Mouse (Mus musculus) thymus, adult 2 months (tissue): ENCODE data around the gene Gng13. TPM values are rescaled to one million over a fixed set of nuclear protein-coding genes. Genes with fewer than 3 reads are reported as not detected.

Source experiments
- DNase-seq: peaks from one replicate; pipeline ENCODE4 v3.0.0; 2021
- H3K27ac ChIP-seq: fragments of 200-500 bp; 2 replicates; pipeline ENCODE4 v1.5.1; 2012; ENCODE audit warnings: low read length, control low read depth; ENCODE audit not compliant: control insufficient read depth, insufficient read depth
- H3K27me3 ChIP-seq: fragments of 200-500 bp; 2 replicates; pipeline ENCODE4 v1.6.1; 2012; ENCODE audit warnings: mild to moderate bottlenecking, low read length, moderate library complexity, mixed read lengths; ENCODE audit not compliant: control insufficient read depth, insufficient read depth
- H3K36me3 ChIP-seq: fragments of 200-500 bp; 2 replicates; pipeline ENCODE4 v1.6.1; 2012; ENCODE audit warnings: mild to moderate bottlenecking, low read length, moderate library complexity; ENCODE audit not compliant: control insufficient read depth, insufficient read depth
- H3K4me1 ChIP-seq: fragments of 200-500 bp; replicated peaks from 2 replicates; pipeline ENCODE4 v1.6.1; 2012; ENCODE audit warnings: low read length; ENCODE audit not compliant: control insufficient read depth, insufficient read depth
- H3K4me3 ChIP-seq: fragments of 200-500 bp; 2 replicates; pipeline ENCODE4 v1.5.1; 2012; ENCODE audit warnings: mild to moderate bottlenecking, low read length, control low read depth, moderate library complexity; ENCODE audit not compliant: control insufficient read depth, insufficient read depth
- CTCF ChIP-seq: fragments of 200-500 bp; IDR thresholded peaks from 2 replicates; pipeline ENCODE4 v1.5.1; 2012; ENCODE audit warnings: mild to moderate bottlenecking, control low read depth, low read length, moderate library complexity, borderline replicate concordance; ENCODE audit not compliant: control insufficient read depth, poor library complexity, insufficient read depth; ENCODE audit errors: extremely low read depth
- POLR2A ChIP-seq: fragments of 200-500 bp; IDR thresholded peaks from 2 replicates; pipeline ENCODE4 v1.6.1; 2012; ENCODE audit warnings: mild to moderate bottlenecking, low read length, control low read depth, moderate library complexity; ENCODE audit not compliant: control insufficient read depth, poor library complexity, insufficient read depth; ENCODE audit errors: extremely low read depth
- WGBS: fragments of 180-500 bp; shearing (Covaris S2); methylation state at CpG from one replicate; pipeline ENCODE4 v1.1.7; 2018; 5-methylcytosine and 5-hydroxymethylcytosine counted together
- polyA plus RNA-seq: library from polyadenylated mRNA; depleted of rRNA; stranded (reverse); fragments of >200 nt; gene quantifications from 2 replicates; pipeline ENCODE4 v1.2.3, GENCODE M21; 2012

The Gng13 gene
- polyA plus RNA-seq, 1 experiment = 1.2 TPM

DNA sequence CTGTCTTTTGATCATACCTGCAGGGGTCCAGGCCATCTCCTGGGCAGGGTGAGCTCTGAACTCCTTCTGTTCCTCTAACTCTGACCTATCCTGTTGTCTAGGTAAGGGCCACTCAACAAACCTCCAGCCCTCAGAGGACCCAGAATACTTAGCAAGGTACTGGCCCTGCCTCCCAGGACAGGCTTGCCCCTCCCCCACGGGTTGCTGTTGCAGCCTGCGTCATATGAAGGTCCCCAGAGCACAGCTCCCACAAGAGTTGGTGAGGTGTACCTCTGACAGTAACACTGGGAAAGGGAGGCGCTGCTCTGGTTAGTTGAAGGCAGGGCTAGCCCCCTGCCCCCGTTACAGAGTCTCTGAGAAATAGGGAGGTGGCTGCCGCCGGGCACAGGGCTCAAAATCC is 841 bp upstream of the Gng13 start:
- H3K4me3 ChIP-seq = no peak overlapping the region
- no peak overlapping the region for H3K27ac ChIP-seq
- WGBS = 11% methylated on average over 6 of the region's 6 CpGs
- H3K36me3 ChIP-seq = no peaks in the 10 kb centered on the region
- H3K27me3 ChIP-seq = peaks cover 2% of the 10 kb centered on the region; the same call in 1 of the 2 replicates
- no peaks in the 10 kb centered on the region for H3K4me1 ChIP-seq
- no peak for DNase-seq
- TF ChIP-seq CTCF (no peak), POLR2A (no peak)

DNA sequence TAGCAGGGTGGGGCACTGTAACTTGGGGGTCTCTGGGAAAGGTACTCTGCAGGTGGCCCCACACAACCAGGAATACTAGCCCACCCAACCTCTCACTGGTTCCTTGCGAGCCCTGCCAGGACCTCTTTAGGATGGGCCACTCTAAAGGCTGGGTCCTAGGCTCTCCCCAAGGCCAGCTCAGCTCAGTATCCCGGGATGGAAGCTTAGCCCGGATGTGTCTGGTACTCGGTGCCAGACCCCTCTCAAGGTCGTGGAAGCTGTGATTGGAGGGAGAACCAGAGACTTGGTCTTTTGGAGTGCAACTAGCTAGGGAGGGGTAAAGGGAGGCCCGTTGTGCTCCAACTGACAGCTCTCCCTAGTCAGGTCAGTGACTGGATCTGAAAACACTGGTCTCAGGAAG is 720 bp downstream of the Gng13 start:
- Histone ChIP-seq H3K4me3 (no peak overlapping the region), H3K4me1 (no peaks in the 10 kb centered on the region), H3K27ac (no peak overlapping the region), H3K27me3 (peaks cover 2% of the 10 kb centered on the region; the same call in 1 of the 2 replicates), H3K36me3 (no peaks in the 10 kb centered on the region)
- 24% methylated on average over 6 of the region's 6 CpGs for WGBS
- no peak for TF ChIP-seq POLR2A
- TF ChIP-seq CTCF = no peak
- DNase-seq = no peak

DNA sequence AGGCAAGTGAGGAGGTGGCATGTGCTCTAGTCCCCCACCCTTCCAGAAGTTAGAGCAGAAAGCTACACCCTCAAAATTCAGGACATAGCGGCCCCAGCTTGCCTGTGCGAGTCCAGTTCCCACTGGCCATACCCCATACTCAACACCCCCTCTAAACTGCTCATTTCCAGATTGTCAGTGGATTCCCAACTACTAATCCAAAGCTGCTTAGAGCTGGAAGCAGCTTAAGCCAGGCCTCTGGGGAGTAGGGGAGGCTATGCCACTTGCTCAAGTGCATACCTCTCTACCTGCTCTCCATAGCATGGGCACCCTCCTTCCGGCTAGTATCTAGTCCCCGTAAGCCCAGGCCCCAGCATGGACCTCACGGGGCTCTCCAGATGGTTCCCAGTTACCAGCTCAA is 4.5 kb downstream of the Gng13 start:
- H3K27me3 ChIP-seq = no peaks in the 10 kb centered on the region
- DNase-seq = no peak
- H3K27ac ChIP-seq = no peak overlapping the region
- H3K36me3 ChIP-seq = no peaks in the 10 kb centered on the region
- no peak for TF ChIP-seq CTCF
- peaks cover 3% of the 10 kb centered on the region; the same call in 1 of the 2 replicates for H3K4me1 ChIP-seq
- WGBS = 98% methylated on average over 5 of the region's 5 CpGs
- no peak overlapping the region for H3K4me3 ChIP-seq

DNA sequence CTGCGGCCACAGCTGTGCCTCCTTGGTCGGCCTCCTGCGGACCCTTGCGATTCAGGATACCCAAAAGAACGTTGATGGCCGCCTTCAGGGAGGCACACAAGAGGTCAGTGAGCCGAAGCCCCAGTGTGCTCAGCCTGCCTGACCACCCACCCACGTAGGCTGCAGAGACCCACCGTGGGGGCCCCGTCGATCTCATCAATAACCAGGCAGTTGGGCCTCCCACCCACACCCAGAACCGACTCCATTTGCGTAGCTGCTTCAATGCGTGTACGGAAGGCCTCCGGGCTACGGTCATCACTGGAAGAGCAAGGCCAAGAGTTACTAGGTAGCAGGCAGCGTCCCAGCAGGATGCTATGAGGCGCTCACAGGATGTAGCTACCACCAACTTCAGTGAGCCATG is 6.5 kb downstream of the Gng13 start:
- no peak for TF ChIP-seq POLR2A
- no peak for TF ChIP-seq CTCF
- Histone ChIP-seq H3K4me3 (no peak overlapping the region), H3K27ac (no peak overlapping the region), H3K4me1 (peaks cover 16% of the 10 kb centered on the region), H3K36me3 (no peaks in the 10 kb centered on the region), H3K27me3 (no peaks in the 10 kb centered on the region)
- 98% methylated on average over 19 of the region's 19 CpGs for WGBS
- no peak for DNase-seq

DNA sequence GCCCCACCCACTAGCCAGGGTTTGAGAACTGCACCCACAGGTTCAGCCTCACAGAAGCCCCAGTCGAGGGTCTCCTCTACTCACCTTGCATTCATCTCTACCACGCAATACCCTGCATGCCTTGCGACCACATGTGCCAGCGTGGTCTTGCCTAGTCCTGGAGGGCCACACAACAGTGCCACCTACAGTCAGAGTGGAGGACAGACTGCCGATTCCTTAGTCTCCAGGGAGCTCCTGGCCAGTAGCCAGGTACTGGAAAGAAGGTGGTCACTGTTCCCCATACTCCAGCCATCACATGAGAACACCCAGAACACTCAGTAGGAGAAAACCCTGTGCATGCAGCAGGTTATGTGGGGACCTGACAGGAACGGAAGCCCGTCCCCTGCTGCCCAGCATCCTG is 6.9 kb downstream of the Gng13 start:
- no peak for DNase-seq
- H3K36me3 ChIP-seq = no peaks in the 10 kb centered on the region
- WGBS = 94% methylated on average over 7 of the region's 7 CpGs
- H3K27me3 ChIP-seq = no peaks in the 10 kb centered on the region
- no peak for TF ChIP-seq POLR2A
- no peak for TF ChIP-seq CTCF
- no peak overlapping the region for H3K27ac ChIP-seq
- no peak overlapping the region for H3K4me3 ChIP-seq
- H3K4me1 ChIP-seq = peaks cover 16% of the 10 kb centered on the region

DNA sequence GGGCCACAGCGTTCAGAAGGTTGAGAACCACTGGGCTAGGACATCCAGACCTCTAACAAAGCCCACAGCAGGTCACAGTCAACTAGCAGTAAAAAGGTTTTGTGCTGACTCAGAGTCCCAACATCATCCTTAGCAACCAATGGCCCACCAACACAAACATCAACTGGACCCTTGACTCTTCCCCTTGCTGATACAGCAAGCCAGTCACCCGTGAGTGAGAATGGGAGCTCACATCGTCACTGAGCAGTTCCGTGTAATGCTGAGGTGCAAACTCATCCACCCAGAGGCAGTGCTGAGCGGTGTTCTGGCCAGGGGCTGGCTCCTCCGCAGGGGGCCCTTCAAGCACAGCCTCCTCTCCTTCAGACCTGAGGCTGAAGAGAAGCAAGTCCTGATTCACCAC is 8.3 kb downstream of the Gng13 start:
- H3K27me3 ChIP-seq = no peaks in the 10 kb centered on the region
- TF ChIP-seq CTCF (no peak), POLR2A (no peak)
- H3K27ac ChIP-seq = no peak overlapping the region
- H3K4me1 ChIP-seq = peaks cover 16% of the 10 kb centered on the region
- DNase-seq = no peak
- H3K36me3 ChIP-seq = no peaks in the 10 kb centered on the region
- 92% methylated on average over 6 of the region's 6 CpGs for WGBS
- no peak overlapping the region for H3K4me3 ChIP-seq

DNA sequence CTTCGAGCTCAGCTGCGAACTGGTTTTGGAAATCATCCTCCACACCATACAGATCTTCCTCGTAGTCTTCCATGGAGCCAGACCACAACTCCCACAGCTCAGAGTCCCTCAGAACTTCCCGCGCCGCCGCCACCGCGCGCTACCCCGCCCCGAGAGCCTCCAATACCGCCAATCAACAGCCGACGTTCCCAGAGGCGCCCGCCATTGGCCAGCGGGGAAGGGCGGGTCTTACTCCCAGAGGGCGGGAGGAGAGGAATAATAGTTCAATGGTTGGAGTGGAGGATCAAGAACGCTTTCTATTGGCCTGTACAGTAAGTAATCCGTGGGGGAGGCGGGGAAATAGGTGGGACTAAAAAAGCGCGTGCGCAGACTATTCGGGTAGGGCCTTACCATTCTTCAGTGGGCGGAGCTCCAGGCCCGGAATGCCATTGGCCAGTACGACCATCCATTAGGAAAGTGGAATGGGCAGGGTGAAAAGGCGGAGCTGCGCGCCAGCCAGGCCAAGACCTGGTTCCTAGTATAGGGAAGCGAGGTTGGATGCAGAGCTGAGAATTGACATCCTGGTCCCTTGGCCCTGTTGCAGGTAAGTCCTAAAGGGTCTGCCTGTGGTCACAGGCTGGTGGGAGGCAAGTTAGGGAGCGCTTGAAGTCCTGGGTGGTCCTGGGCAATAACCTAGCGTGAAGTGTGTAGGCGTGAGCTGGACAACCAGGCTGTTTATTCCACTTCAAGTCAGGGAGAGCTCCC is 10.5 kb downstream of the Gng13 start, which contains the start of the genes Chtf18 and Rpusd1:
TSS of gene Chtf18 (minus strand) at position 155 of the 744 bp plus-strand sequence.
TSS of gene Rpusd1 (plus strand) at position 406 of the 744 bp plus-strand sequence.
- Histone ChIP-seq H3K36me3 (no peaks in the 10 kb centered on the region), H3K4me3 (peak within 1 kb of the TSS; percentile 67), H3K4me1 (peaks cover 16% of the 10 kb centered on the region), H3K27ac (no peak within 1 kb of the TSS), H3K27me3 (no peaks in the 10 kb centered on the region)
- 2% methylated on average over 37 of the region's 37 CpGs for WGBS
- peak; percentile 98 for DNase-seq
- TF ChIP-seq CTCF = 0 out of 2 replicates have a peak, but pooled peaks have one; percentile 50
- no peak for TF ChIP-seq POLR2A
